Mouse (Mus musculus) spleen, adult 2 months (tissue): ENCODE results near the gene 1700030J22Rik. TPM values are rescaled to one million over a fixed set of nuclear protein-coding genes. Genes with fewer than 3 reads are reported as not detected.

Experiments
- DNase-seq, 2 experiments: peaks; one replicate each; pipeline versions ENCODE4 v3.0.0 to v3.0.0-alpha.2; 2012 to 2021; ENCODE audit warnings: low spot score in 2 of 2, low read depth in 1 of 2
- H3K27ac ChIP-seq: fragments of 200-500 bp; 2 replicates; pipeline ENCODE4 v1.5.1; 2012; ENCODE audit warnings: low read length, inconsistent platforms; ENCODE audit not compliant: insufficient read depth
- H3K27me3 ChIP-seq: fragments of 200-500 bp; 2 replicates; pipeline ENCODE4 v1.6.1; 2012; ENCODE audit warnings: mild to moderate bottlenecking, moderate library complexity, low read length, inconsistent platforms; ENCODE audit not compliant: control insufficient read depth, insufficient read depth
- H3K36me3 ChIP-seq: fragments of 200-500 bp; 2 replicates; pipeline ENCODE4 v1.6.1; 2012; ENCODE audit warnings: mild to moderate bottlenecking, low read length, inconsistent platforms; ENCODE audit not compliant: control insufficient read depth, insufficient read depth
- H3K4me1 ChIP-seq: fragments of 200-500 bp; 2 replicates; pipeline ENCODE4 v1.6.1; 2011; ENCODE audit warnings: inconsistent platforms; ENCODE audit not compliant: control insufficient read depth, insufficient read depth, insufficient read length
- H3K4me3 ChIP-seq: fragments of 200-500 bp; 2 replicates; pipeline ENCODE4 v1.5.1; 2011; ENCODE audit warnings: mild to moderate bottlenecking, inconsistent platforms; ENCODE audit not compliant: insufficient read depth, insufficient read length; ENCODE audit errors: extremely low read depth
- CTCF ChIP-seq: fragments of 200-500 bp; IDR thresholded peaks from 2 replicates; pipeline ENCODE4 v1.5.1; 2011; ENCODE audit warnings: mild to moderate bottlenecking, inconsistent platforms; ENCODE audit not compliant: insufficient read depth, insufficient read length, insufficient replicate concordance; ENCODE audit errors: extremely low read depth
- POLR2A ChIP-seq: fragments of 200-500 bp; IDR thresholded peaks from 2 replicates; pipeline ENCODE4 v1.6.1; 2011; ENCODE audit warnings: low read depth, low read length, inconsistent platforms
- WGBS: fragments of 180-500 bp; shearing (Covaris S2); methylation state at CpG from one replicate; pipeline ENCODE4 v1.1.7; 2018; 5-methylcytosine and 5-hydroxymethylcytosine counted together
- polyA plus RNA-seq: library from polyadenylated mRNA; depleted of rRNA; stranded (reverse); fragments of >200 nt; gene quantifications from 2 replicates; pipeline ENCODE4 v1.2.3, GENCODE M21; 2012

The 1700030J22Rik gene
- polyA plus RNA-seq, 1 experiment: 0.18 TPM

GRCm38 (mm10) chr8:116951778-116952177, 27.0 kb downstream of the 1700030J22Rik start:
- Histone ChIP-seq H3K4me3 (no peak overlapping the region), H3K36me3 (peaks cover 18% of the 10 kb centered on the region), H3K4me1 (peaks cover 6% of the 10 kb centered on the region; the same call in 1 of the 2 replicates), H3K27me3 (no peaks in the 10 kb centered on the region), H3K27ac (no peak overlapping the region)
- no peak for TF ChIP-seq POLR2A
- no peak for TF ChIP-seq CTCF
- WGBS: 90% methylated on average over 2 of the region's 2 CpGs
- DNase-seq: no peak

DNA sequence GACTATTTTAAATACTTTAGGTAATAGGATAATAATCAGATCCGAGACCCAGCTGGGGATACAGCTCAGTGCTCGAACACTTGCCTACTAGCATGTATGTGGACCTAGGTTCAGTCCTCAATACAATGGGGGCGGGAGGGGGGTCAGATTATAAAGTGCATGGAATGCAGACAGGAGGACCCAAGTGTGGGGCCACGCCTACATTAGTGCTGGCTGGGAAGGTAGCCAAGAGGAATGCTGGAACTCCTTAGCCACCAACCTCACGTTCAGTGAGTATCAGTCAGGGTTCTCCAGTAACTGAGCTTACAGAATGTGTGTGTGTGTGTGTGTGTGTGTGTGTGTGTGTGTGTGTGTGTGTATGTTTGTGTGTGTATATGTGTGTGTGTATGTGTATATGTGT, 27.4 kb downstream of the 1700030J22Rik start:
- 80% methylated on average over 5 of the region's 5 CpGs for WGBS
- Histone ChIP-seq H3K4me3 (no peak overlapping the region), H3K27ac (no peak overlapping the region), H3K36me3 (peaks cover 13% of the 10 kb centered on the region), H3K27me3 (no peaks in the 10 kb centered on the region), H3K4me1 (peaks cover 10% of the 10 kb centered on the region; the same call in 1 of the 2 replicates)
- TF ChIP-seq POLR2A (no peak), CTCF (no peak)
- DNase-seq: no peak

DNA sequence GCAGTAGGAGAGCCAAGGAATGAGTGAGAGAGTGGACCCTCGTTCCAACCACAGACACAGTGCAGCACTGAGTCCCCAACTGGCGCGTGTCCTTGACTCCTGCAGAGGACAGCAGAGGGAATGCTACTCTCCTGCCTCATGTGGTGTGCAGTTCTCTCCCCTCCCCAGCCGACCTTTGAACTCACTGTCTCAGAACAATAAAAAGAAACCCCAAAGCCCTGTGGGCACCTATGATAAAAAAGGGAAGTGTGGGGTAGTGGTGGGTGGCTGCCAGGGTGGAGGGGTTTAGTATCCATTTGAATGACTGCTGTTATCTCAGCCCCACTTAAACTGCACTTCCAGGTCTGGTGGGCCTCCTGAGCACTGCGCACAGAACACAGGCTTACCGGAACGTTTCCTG, 31.2 kb downstream of the 1700030J22Rik start:
- WGBS: 64% methylated on average over 7 of the region's 7 CpGs
- no peaks in the 10 kb centered on the region for H3K36me3 ChIP-seq
- DNase-seq: no peak
- H3K27me3 ChIP-seq: no peaks in the 10 kb centered on the region
- peaks cover 20% of the 10 kb centered on the region for H3K4me1 ChIP-seq
- no peak overlapping the region for H3K4me3 ChIP-seq
- no peak for TF ChIP-seq POLR2A
- no peak for TF ChIP-seq CTCF
- H3K27ac ChIP-seq: no peak overlapping the region

GRCm38 (mm10) chr8:116946851-116947250, 31.9 kb downstream of the 1700030J22Rik start:
- no peak overlapping the region for H3K27ac ChIP-seq
- peaks cover 20% of the 10 kb centered on the region for H3K4me1 ChIP-seq
- H3K27me3 ChIP-seq: no peaks in the 10 kb centered on the region
- no peaks in the 10 kb centered on the region for H3K36me3 ChIP-seq
- WGBS: 83% methylated on average over 6 of the region's 6 CpGs
- H3K4me3 ChIP-seq: peak overlapping the region; percentile 50
- DNase-seq: no peak
- TF ChIP-seq CTCF: no peak
- TF ChIP-seq POLR2A: no peak

GRCm38 (mm10) chr8:116946268-116946838, 32.4 kb downstream of the 1700030J22Rik start:
- TF ChIP-seq CTCF (no peak), POLR2A (no peak)
- Histone ChIP-seq H3K27me3 (no peaks in the 10 kb centered on the region), H3K4me3 (peak overlapping the region; percentile 50), H3K36me3 (no peaks in the 10 kb centered on the region), H3K27ac (peak overlapping the region; percentile 47; the same call in 1 of the 2 replicates), H3K4me1 (peaks cover 20% of the 10 kb centered on the region)
- 45% methylated on average over 21 of the region's 21 CpGs for WGBS
- no peak for DNase-seq

- Histone ChIP-seq H3K36me3 (no peaks in the 10 kb centered on the region), H3K4me1 (peaks cover 20% of the 10 kb centered on the region), H3K4me3 (no peak overlapping the region), H3K27ac (no peak overlapping the region), H3K27me3 (no peaks in the 10 kb centered on the region)
- no peak for TF ChIP-seq CTCF
- DNase-seq: no peak
- 82% methylated on average over 9 of the region's 9 CpGs for WGBS
These were observed 33.4 kb downstream of the 1700030J22Rik start for GRCm38 (mm10) chr8:116945169-116945910.

GRCm38 (mm10) chr8:116944385-116944696, 34.4 kb downstream of the 1700030J22Rik start:
- TF ChIP-seq CTCF (no peak), POLR2A (no peak)
- DNase-seq: no peak
- WGBS: 4% methylated on average over 4 of the region's 4 CpGs
- H3K4me1 ChIP-seq: peaks cover 20% of the 10 kb centered on the region
- H3K27ac ChIP-seq: no peak overlapping the region
- H3K27me3 ChIP-seq: no peaks in the 10 kb centered on the region
- H3K4me3 ChIP-seq: peak overlapping the region; percentile 99
- H3K36me3 ChIP-seq: no peaks in the 10 kb centered on the region
